Mouse (Mus musculus) 3T3-L1 (cell line): Measurements from ENCODE around the gene Pde4d.

Experiments
- DNase-seq: peaks from one replicate; pipeline ENCODE4 v3.0.0-alpha.2; 2015; ENCODE audit warnings: low read depth, low spot score

Gene Pde4d

GRCm38 (mm10) chr13:109047126-109047525 is 597.4 kb downstream of the Pde4d start:
- DNase-seq = peak; percentile 2

- DNase-seq = no peak
Measured at GRCm38 (mm10) chr13:109052805-109053204, 603.1 kb downstream of the Pde4d start.

- DNase-seq = peak; percentile 31
Measured at GRCm38 (mm10) chr13:109053242-109054018, 603.7 kb downstream of the Pde4d start.

GRCm38 (mm10) chr13:109058045-109058444 is 608.3 kb downstream of the Pde4d start:
- DNase-seq = no peak

GRCm38 (mm10) chr13:109066581-109067159 is 616.9 kb downstream of the Pde4d start:
- DNase-seq = peak; percentile 64

- DNase-seq = no peak
Measured at GRCm38 (mm10) chr13:109068258-109069219, 618.8 kb downstream of the Pde4d start.

GRCm38 (mm10) chr13:109073371-109073770 is 623.6 kb downstream of the Pde4d start:
- no peak for DNase-seq

- no peak for DNase-seq
Measured at GRCm38 (mm10) chr13:109074078-109074477, 624.3 kb downstream of the Pde4d start.

- DNase-seq = no peak
Measured at GRCm38 (mm10) chr13:109092654-109093053, 642.9 kb downstream of the Pde4d start.

- no peak for DNase-seq
Measured at GRCm38 (mm10) chr13:109096654-109097053, 646.9 kb downstream of the Pde4d start.

- peak; percentile 33 for DNase-seq
Measured at GRCm38 (mm10) chr13:109116004-109116341, 666.2 kb downstream of the Pde4d start.

GRCm38 (mm10) chr13:109116342-109117201 is 666.8 kb downstream of the Pde4d start:
- DNase-seq = no peak

- DNase-seq = no peak
Measured at GRCm38 (mm10) chr13:109117210-109117791, 667.6 kb downstream of the Pde4d start.

- DNase-seq = no peak
Measured at GRCm38 (mm10) chr13:109118296-109118800, 668.6 kb downstream of the Pde4d start.

GRCm38 (mm10) chr13:109121867-109122266 is 672.1 kb downstream of the Pde4d start:
- DNase-seq = no peak

- DNase-seq = peak; percentile 5
Measured at GRCm38 (mm10) chr13:109136405-109136804, 686.7 kb downstream of the Pde4d start.

- DNase-seq = peak; percentile 67
Measured at GRCm38 (mm10) chr13:109158703-109159102, 709.0 kb downstream of the Pde4d start.

GRCm38 (mm10) chr13:109168556-109169334 is 719.0 kb downstream of the Pde4d start:
- no peak for DNase-seq

- DNase-seq = no peak
Measured at GRCm38 (mm10) chr13:109169335-109169606, 719.5 kb downstream of the Pde4d start.

- peak; percentile 30 for DNase-seq
Measured at GRCm38 (mm10) chr13:109171688-109172087, 721.9 kb downstream of the Pde4d start.
